Mouse (Mus musculus) embryonic facial prominence, embryonic 11.5 days (tissue): ENCODE data around the gene Exd1. TPM values are rescaled to one million over a fixed set of nuclear protein-coding genes. Genes with fewer than 3 reads are reported as not detected.
A peak's percentile ranks its signal among the peaks of the same experiment; 100 is the strongest.

Experiments
- ATAC-seq: fragments of 200-750 bp; cut with Nextera tagmentation; replicated peaks from 2 replicates; pipeline ENCODE4 v1.8.0; 2017; ENCODE audit warnings: low read depth; ENCODE audit not compliant: insufficient number of reproducible peaks, low FRiP score, low TSS enrichment
- DNase-seq: peaks from one replicate; pipeline ENCODE4 v3.0.0-alpha.2; 2015; ENCODE audit warnings: low spot score
- H3K27ac ChIP-seq: fragments of 300-500 bp; sonication (generic); replicated peaks from 2 replicates; pipeline ENCODE4 v1.5.1; 2014; ENCODE audit warnings: mild to moderate bottlenecking, low read depth, low read length, control low read depth
- H3K27me3 ChIP-seq: fragments of 300-500 bp; sonication (generic); 2 replicates; pipeline ENCODE4 v1.6.1; 2014; ENCODE audit warnings: mild to moderate bottlenecking, low read length, moderate library complexity, mixed read lengths; ENCODE audit not compliant: control insufficient read depth, insufficient read depth
- H3K36me3 ChIP-seq: fragments of 300-500 bp; sonication (generic); replicated peaks from 2 replicates; pipeline ENCODE4 v1.6.1; 2014; ENCODE audit warnings: low read depth, mild to moderate bottlenecking, low read length, moderate library complexity, mixed read lengths; ENCODE audit not compliant: control insufficient read depth, insufficient read depth
- H3K4me1 ChIP-seq: fragments of 300-500 bp; sonication (generic); 2 replicates; pipeline ENCODE4 v1.6.1; 2014; ENCODE audit warnings: low read length, mixed read lengths; ENCODE audit not compliant: control insufficient read depth, insufficient read depth
- H3K4me2 ChIP-seq: fragments of 300-500 bp; sonication (generic); 2 replicates; pipeline ENCODE4 v1.6.1; 2014; ENCODE audit warnings: low read depth, mild to moderate bottlenecking, control low read depth, low read length, moderate library complexity
- H3K4me3 ChIP-seq: fragments of 300-500 bp; sonication (generic); 2 replicates; pipeline ENCODE4 v1.5.1; 2014; ENCODE audit warnings: low read depth, low read length, control low read depth
- H3K9ac ChIP-seq: fragments of 300-500 bp; sonication (generic); replicated peaks from 2 replicates; pipeline ENCODE4 v1.6.1; 2014; ENCODE audit warnings: mild to moderate bottlenecking, control low read depth, low read length
- H3K9me3 ChIP-seq: fragments of 300-500 bp; sonication (generic); replicated peaks from 2 replicates; pipeline ENCODE4 v1.6.1; 2016; ENCODE audit warnings: mild to moderate bottlenecking, low read length, inconsistent platforms, mixed read lengths; ENCODE audit not compliant: control insufficient read depth
- WGBS: fragments of 180-500 bp; shearing (Covaris S2); extraction: QIAGEN DNeasy Blood & Tissue Kit; methylation state at CpG from one replicate; pipeline ENCODE4 v1.1.7; 2014; 5-methylcytosine and 5-hydroxymethylcytosine counted together
- polyA plus RNA-seq: library from polyadenylated mRNA; unstranded; fragments of >200 nt; fragmentation: Nextera tagmentation; extraction: Ambion mirVana; gene quantifications from 2 replicates; pipeline ENCODE4 v1.2.1, GENCODE M21; 2014

The Exd1 gene
- polyA plus RNA-seq, 1 experiment from 2014 or later, result 0.48 TPM

DNA sequence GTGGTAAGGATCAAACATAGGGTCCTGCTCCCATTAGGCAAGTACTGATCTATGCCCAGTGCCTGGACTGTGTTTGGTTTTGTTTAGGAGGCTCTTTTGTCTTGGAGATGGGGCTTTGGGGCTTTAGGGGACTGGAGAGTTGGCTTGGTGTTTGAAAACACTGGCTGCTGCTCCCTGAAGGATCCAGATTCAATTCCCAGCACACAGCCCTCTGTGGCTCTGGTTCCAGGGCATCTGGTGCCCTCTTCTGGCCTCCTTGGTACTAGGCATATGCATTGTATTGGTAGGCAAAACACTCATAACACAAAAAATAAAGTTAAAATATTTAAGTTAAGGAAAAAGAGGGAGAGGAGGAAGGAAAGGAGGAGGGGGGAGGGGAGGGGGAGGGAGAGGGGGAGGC lies 40.3 kb downstream of the Exd1 start:
- H3K4me1 ChIP-seq, result no peaks in the 10 kb centered on the region
- H3K36me3 ChIP-seq, result no peaks in the 10 kb centered on the region
- no peak overlapping the region for H3K27ac ChIP-seq
- no peaks in the 10 kb centered on the region for H3K27me3 ChIP-seq
- no peaks in the 10 kb centered on the region for H3K9me3 ChIP-seq
- ATAC-seq (no peak), DNase-seq (no peak)
- no peak overlapping the region for H3K4me2 ChIP-seq
- no peak overlapping the region for H3K9ac ChIP-seq
- no peak overlapping the region for H3K4me3 ChIP-seq

DNA sequence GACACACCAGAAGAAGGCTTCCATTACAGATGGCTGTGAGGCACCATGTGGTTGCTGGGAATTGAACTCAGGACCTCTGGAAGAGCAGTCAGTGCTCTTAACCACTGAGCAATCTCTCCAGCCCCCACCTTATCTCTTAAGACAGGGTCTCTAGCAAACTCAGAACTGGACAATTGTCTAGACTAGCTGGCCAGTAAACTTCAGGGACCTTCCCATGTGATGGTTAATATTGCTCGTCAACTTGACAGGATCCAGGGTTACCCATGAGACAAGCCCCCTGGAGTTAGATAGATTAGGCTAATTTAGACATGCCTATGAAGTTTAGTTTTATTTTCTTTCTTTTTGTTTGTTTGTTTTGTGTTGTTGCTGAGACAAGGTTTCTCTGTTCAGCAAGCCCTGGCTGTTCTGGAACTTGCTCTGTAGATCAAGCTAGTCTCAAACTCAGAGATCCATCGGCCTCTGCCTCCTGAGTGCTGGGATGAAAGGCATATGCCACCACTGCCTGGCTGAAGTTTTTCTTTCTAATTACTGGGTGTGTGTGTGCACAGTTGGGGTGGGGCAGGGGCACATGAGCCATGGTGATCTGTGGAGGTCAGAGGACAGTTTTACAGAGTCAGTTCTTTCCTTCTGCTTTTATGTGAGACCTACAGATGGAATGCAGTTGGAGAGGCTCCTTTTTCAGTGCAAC lies 46.3 kb downstream of the Exd1 start:
- WGBS, result 83% methylated on average over 2 of the region's 2 CpGs
- no peaks in the 10 kb centered on the region for H3K9me3 ChIP-seq
- no peak for ATAC-seq

DNA sequence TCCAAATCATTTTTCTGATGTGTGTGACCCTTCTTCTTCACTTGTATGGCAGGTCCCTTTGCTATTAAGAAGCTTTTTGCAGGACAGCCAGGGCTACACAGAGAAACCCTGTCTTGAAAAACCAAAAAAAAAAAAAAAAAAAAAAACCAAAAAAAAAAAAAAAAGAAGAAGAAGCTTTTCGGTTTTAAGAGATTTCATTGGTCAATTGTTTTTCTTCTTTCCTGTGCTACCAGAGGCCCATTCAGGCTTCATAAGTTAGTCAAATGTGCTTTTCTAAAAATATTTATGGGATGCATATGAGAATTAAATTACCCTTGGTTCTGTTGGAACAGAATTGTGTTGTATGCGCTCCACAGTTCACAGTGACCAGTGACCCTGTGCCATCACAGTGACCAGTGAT lies 48.6 kb downstream of the Exd1 start:
- ATAC-seq (no peak), DNase-seq (no peak)
- Histone ChIP-seq H3K36me3 (no peaks in the 10 kb centered on the region), H3K27ac (no peak overlapping the region), H3K4me3 (no peak overlapping the region), H3K9ac (no peak overlapping the region), H3K9me3 (no peaks in the 10 kb centered on the region), H3K4me2 (no peak overlapping the region), H3K4me1 (no peaks in the 10 kb centered on the region), H3K27me3 (no peaks in the 10 kb centered on the region)
- 80% methylated on average over 2 of the region's 2 CpGs for WGBS

More for the DNA sequence above, 46.3 kb downstream of the Exd1 start:
- no peak for DNase-seq
- H3K4me1 ChIP-seq, result no peaks in the 10 kb centered on the region
- no peak overlapping the region for H3K27ac ChIP-seq
- H3K9ac ChIP-seq, result no peak overlapping the region
- no peaks in the 10 kb centered on the region for H3K27me3 ChIP-seq
- no peaks in the 10 kb centered on the region for H3K36me3 ChIP-seq
- no peak overlapping the region for H3K4me3 ChIP-seq
- H3K4me2 ChIP-seq, result no peak overlapping the region

DNA sequence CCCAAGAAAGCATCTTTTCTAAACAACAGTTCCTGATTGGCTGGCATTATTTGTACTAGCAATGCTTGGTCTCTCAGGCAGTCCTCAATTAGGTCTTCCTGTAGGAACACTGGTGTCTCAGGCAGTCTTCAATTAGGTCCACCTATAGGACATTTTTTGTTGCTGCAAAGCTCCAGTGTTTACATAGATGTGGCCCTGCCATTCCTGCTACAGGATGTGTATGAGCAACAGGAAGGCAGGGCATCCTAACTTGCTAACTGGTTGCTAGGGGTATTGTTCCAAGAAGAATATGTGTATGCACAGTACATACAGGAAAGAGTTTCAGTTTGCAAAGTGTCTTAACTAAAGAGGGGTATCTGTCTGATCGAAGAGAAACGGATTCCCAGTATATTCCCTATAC lies 51.3 kb downstream of the Exd1 start:
- no peaks in the 10 kb centered on the region for H3K36me3 ChIP-seq
- H3K4me2 ChIP-seq, result no peak overlapping the region
- no peaks in the 10 kb centered on the region for H3K9me3 ChIP-seq
- no peak overlapping the region for H3K27ac ChIP-seq
- DNase-seq (no peak), ATAC-seq (no peak)
- H3K27me3 ChIP-seq, result no peaks in the 10 kb centered on the region
- H3K9ac ChIP-seq, result no peak overlapping the region
- no peak overlapping the region for H3K4me3 ChIP-seq
- no peaks in the 10 kb centered on the region for H3K4me1 ChIP-seq
- 93% methylated on average over 2 of the region's 2 CpGs for WGBS

DNA sequence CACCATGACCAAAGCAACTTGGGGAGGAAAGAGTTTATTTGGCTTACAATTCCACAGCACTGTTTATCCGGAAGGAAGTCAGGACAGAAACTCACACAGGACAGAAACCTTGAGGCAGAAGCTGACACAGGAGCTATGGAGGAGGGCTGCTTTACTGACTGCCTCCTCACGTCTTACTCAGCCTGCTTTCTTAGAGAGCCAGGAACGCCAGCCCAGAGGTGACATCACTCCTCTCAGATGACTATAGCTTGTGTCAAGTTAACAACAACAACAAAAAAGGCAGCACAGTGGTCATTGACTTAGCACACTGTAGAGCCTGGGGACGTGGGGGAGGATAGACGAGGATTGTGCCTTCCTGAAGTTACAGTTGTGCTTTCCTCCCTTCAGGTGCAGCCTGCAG lies 55.5 kb downstream of the Exd1 start:
- no peaks in the 10 kb centered on the region for H3K4me1 ChIP-seq
- ATAC-seq (no peak), DNase-seq (no peak)
- no peaks in the 10 kb centered on the region for H3K36me3 ChIP-seq
- H3K27me3 ChIP-seq, result no peaks in the 10 kb centered on the region
- H3K9ac ChIP-seq, result no peak overlapping the region
- H3K4me2 ChIP-seq, result no peak overlapping the region
- 52% methylated on average over 5 of the region's 5 CpGs for WGBS
- H3K9me3 ChIP-seq, result no peaks in the 10 kb centered on the region
- H3K4me3 ChIP-seq, result no peak overlapping the region
- H3K27ac ChIP-seq, result no peak overlapping the region

DNA sequence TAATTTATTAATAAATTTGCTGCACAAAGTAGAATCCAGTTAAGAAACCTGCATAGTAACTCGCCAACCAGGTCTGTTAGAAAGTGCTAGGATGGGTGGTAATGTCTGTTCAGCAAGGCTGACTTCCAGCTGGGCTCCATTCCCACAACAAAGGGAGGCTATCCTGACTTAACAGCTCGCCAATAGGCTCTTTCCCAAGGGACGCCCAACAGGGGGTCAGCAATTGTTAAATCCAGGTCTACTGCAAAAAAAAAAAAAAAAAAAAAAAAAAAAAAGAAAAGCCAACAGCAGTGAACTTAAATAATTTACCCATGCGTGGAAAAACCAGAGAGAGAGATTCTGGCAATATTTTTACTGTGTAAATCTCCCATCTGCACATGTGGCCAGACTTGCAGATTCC lies 60.9 kb downstream of the Exd1 start:
- Histone ChIP-seq H3K9ac (no peak overlapping the region), H3K4me2 (no peak overlapping the region), H3K9me3 (no peaks in the 10 kb centered on the region), H3K27ac (no peak overlapping the region), H3K27me3 (no peaks in the 10 kb centered on the region), H3K4me1 (no peaks in the 10 kb centered on the region), H3K4me3 (no peak overlapping the region), H3K36me3 (no peaks in the 10 kb centered on the region)
- DNase-seq, result no peak
- 12% methylated on average over 4 of the region's 4 CpGs for WGBS
- no peak for ATAC-seq

DNA sequence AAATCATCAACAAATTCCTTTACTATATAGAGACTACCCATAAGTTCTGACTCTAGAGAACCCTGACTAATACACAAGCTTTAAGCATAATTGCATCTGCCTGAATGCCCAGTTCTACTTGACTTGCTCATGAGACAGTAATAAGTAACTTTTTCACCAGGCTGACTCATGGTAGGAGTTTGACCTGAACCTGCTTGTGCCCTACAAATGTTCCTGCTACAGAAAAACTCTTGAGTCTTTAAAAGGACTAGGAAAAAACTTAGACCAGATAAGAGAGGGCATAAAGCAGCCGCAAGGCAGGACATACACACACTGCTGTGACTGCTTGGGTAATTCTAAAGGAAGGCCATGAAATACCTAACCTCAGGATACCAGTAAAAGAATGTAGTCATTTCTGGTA lies 65.1 kb downstream of the Exd1 start:
- no peak overlapping the region for H3K27ac ChIP-seq
- H3K9ac ChIP-seq, result no peak overlapping the region
- 100% methylated on average over 1 of the region's 1 CpGs for WGBS

DNA sequence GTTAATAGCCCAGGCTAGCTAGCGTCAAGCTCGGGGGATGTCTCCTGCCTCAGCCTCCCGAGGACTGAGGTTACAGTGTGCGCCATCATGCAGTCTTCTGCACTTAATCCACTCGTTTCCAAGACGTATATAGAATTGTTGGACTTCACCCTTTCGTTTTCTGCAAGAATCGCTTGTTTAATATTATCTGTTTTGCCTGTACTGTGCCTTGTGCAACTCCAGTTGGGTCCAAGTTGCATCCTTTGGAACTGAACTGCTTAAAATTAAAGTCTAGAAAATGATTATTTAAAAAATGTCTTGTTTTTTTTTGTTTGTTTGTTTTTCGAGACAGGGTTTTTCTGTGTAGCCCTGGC lies 69.1 kb downstream of the Exd1 start:
- H3K9ac ChIP-seq, result peak overlapping the region; percentile 98
- H3K27me3 ChIP-seq, result no peaks in the 10 kb centered on the region
- ATAC-seq (no peak), DNase-seq (no peak)
- no peaks in the 10 kb centered on the region for H3K9me3 ChIP-seq
- H3K27ac ChIP-seq, result peak overlapping the region; percentile 95
- peak overlapping the region; percentile 96 for H3K4me3 ChIP-seq
- H3K4me1 ChIP-seq, result no peaks in the 10 kb centered on the region
- H3K4me2 ChIP-seq, result peak overlapping the region; percentile 36
- WGBS, result 11% methylated on average over 9 of the region's 9 CpGs
- no peaks in the 10 kb centered on the region for H3K36me3 ChIP-seq

More for the DNA sequence above, 65.1 kb downstream of the Exd1 start:
- no peak overlapping the region for H3K4me3 ChIP-seq
- no peaks in the 10 kb centered on the region for H3K36me3 ChIP-seq
- no peaks in the 10 kb centered on the region for H3K9me3 ChIP-seq
- H3K4me1 ChIP-seq, result no peaks in the 10 kb centered on the region
- H3K27me3 ChIP-seq, result no peaks in the 10 kb centered on the region
- H3K4me2 ChIP-seq, result no peak overlapping the region
- no peak for DNase-seq
- ATAC-seq, result no peak
